Mouse (Mus musculus) thymus, adult 2 months (tissue): ENCODE measurements around the gene Kif1a.

Experiments
- CTCF ChIP-seq: fragments of 200-500 bp; IDR thresholded peaks from 2 replicates; pipeline ENCODE4 v1.5.1; 2012; ENCODE audit warnings: mild to moderate bottlenecking, control low read depth, low read length, moderate library complexity, borderline replicate concordance; ENCODE audit not compliant: control insufficient read depth, poor library complexity, insufficient read depth; ENCODE audit errors: extremely low read depth
- POLR2A ChIP-seq: fragments of 200-500 bp; IDR thresholded peaks from 2 replicates; pipeline ENCODE4 v1.6.1; 2012; ENCODE audit warnings: mild to moderate bottlenecking, low read length, control low read depth, moderate library complexity; ENCODE audit not compliant: control insufficient read depth, poor library complexity, insufficient read depth; ENCODE audit errors: extremely low read depth

GRCm38 (mm10) chr1:93030060-93030459, 71.7 kb downstream of the Kif1a start:
- TF ChIP-seq POLR2A, result no peak
- TF ChIP-seq CTCF, result no peak
